ENCODE assay signal across 8 mouse cellular contexts in the genomic region with DNA sequence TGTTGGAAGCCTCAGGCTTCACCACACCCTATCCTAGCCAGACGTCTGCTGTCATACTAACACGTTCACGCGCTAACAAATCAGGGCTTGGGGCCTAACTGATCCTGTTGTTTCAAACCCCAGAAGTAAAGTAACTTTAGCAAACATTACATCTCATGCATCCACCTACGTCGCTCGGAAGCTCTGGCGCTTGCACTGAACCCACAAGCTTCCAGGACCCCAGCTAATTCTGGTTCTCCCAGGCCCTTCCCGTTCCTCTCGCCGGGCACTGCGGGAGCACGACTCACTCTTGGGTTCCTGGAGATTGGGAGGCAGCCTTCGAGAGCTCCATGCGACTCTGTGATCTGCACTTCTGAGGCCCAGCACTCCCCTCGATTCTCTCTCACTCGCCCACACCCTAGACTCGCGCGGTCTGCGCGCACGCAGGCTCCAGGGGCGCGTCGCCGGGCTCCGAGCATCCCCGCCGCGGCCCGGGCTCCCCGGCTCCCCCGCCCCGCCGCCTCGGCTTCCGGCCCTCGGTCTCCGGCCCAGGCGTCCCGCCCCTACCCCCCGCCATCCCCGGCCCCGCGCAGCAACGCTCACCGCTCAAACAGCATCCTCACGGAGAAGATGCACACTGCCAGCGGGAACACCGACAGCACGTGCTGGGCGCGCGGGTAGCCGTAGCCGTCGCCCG. TPM values are rescaled to one million over a fixed set of nuclear protein-coding genes. Genes with fewer than 3 reads are reported as not detected.
DNase-seq lines count a peak whose midpoint lies in the region; ATAC-seq lines count a peak whose summit lies in the region.

No protein-coding gene starts in this region.

- peak overlapping the region; percentile 78 for H3K9ac ChIP-seq in forebrain, embryonic 13.5 days
- peak overlapping the region; percentile 97 for H3K9ac ChIP-seq in hindbrain, embryonic 16.5 days (ENCODE audit: low read depth, low read length)
- peak overlapping the region; percentile 50 for H3K9ac ChIP-seq in liver, embryonic 15.5 days

- H3K36me3 ChIP-seq in forebrain, embryonic 13.5 days (ENCODE audit: poor library complexity, severe bottlenecking): 0 out of 2 replicates have a peak, but pooled peaks cover 3% of the 10 kb centered on the region
- H3K36me3 ChIP-seq in hindbrain, embryonic 16.5 days (ENCODE audit: control insufficient read depth, insufficient read depth, low read length): no peaks in the 10 kb centered on the region
- H3K36me3 ChIP-seq in liver, embryonic 15.5 days (replicated peaks): no peaks in the 10 kb centered on the region

- peak overlapping the region; percentile 93 for H3K27ac ChIP-seq in forebrain, embryonic 13.5 days
- H3K27ac ChIP-seq in hindbrain, embryonic 16.5 days (ENCODE audit: low read depth, low read length): peak overlapping the region; percentile 94
- peak overlapping the region; percentile 41; the same call in 1 of the 2 replicates for H3K27ac ChIP-seq in liver, embryonic 15.5 days (replicated peaks)

- peak; percentile 85 for ATAC-seq in forebrain, embryonic 13.5 days
- peak; percentile 74 for ATAC-seq in hindbrain, embryonic 16.5 days
- ATAC-seq in liver, embryonic 15.5 days (ENCODE audit: insufficient read depth): peak; percentile 38

- peak; percentile 61 for DNase-seq in embryo, embryonic 10 days (ENCODE audit: low spot score)
- DNase-seq in embryo, embryonic 11 days: no peak
- DNase-seq in urinary bladder, postnatal 14 days (ENCODE audit: low spot score): peak; percentile 24
- no peak for DNase-seq in urinary bladder, postnatal 10 days (ENCODE audit: low spot score)
- peak; percentile 50 to 69 for DNase-seq in right cerebral cortex, adult 2 months (ENCODE audit: low spot score in 2 of 2)

- H3K4me1 ChIP-seq in forebrain, embryonic 13.5 days: peaks cover 16% of the 10 kb centered on the region
- H3K4me1 ChIP-seq in hindbrain, embryonic 16.5 days (ENCODE audit: control insufficient read depth, insufficient read depth, low read depth, low read length): peaks cover 11% of the 10 kb centered on the region
- peaks cover 22% of the 10 kb centered on the region for H3K4me1 ChIP-seq in liver, embryonic 15.5 days (replicated peaks)

- H3K9me3 ChIP-seq in forebrain, embryonic 13.5 days (replicated peaks): no peaks in the 10 kb centered on the region
- no peaks in the 10 kb centered on the region for H3K9me3 ChIP-seq in hindbrain, embryonic 16.5 days (ENCODE audit: control insufficient read depth, low read length)
- no peaks in the 10 kb centered on the region for H3K9me3 ChIP-seq in liver, embryonic 15.5 days (replicated peaks)

- peak overlapping the region; percentile 81 for H3K4me3 ChIP-seq in forebrain, embryonic 13.5 days
- peak overlapping the region; percentile 87 for H3K4me3 ChIP-seq in hindbrain, embryonic 16.5 days (ENCODE audit: low read length)
- H3K4me3 ChIP-seq in liver, embryonic 15.5 days (replicated peaks): peak overlapping the region; percentile 67

- WGBS in forebrain, embryonic 13.5 days: under 1% methylated on average over 56 of the region's 59 CpGs
- WGBS in hindbrain, embryonic 16.5 days: 1% methylated on average over 59 of the region's 59 CpGs
- 2% methylated on average over 58 of the region's 59 CpGs for WGBS in liver, embryonic 15.5 days (ENCODE audit: insufficient replicate concordance)

- H3K4me2 ChIP-seq in forebrain, embryonic 13.5 days: peak overlapping the region; percentile 70
- H3K4me2 ChIP-seq in hindbrain, embryonic 16.5 days (ENCODE audit: low read length): peak overlapping the region; percentile 60
- peak overlapping the region; percentile 94 for H3K4me2 ChIP-seq in liver, embryonic 15.5 days

- H3K27me3 ChIP-seq in forebrain, embryonic 13.5 days: no peaks in the 10 kb centered on the region
- no peaks in the 10 kb centered on the region for H3K27me3 ChIP-seq in hindbrain, embryonic 16.5 days (replicated peaks; ENCODE audit: control insufficient read depth, insufficient read depth, low read length)
- H3K27me3 ChIP-seq in liver, embryonic 15.5 days: peaks cover 12% of the 10 kb centered on the region; the same call in 1 of the 2 replicates

RNA-seq across cellular contexts. Expression of a gene that starts 0.9 kb away (rescaled TPM):
- polyA plus RNA-seq in forebrain, embryonic 13.5 days (2015; fragmentation: Nextera tagmentation; extraction: Ambion mirVana): 62.6 and 67.2 TPM in 2 replicates
- 91.9 and 95.2 TPM in 2 replicates for polyA plus RNA-seq in hindbrain, embryonic 16.5 days (2015; fragmentation: Nextera tagmentation; extraction: Ambion mirVana)
- polyA plus RNA-seq in liver, embryonic 15.5 days (2015; fragmentation: Nextera tagmentation; extraction: Ambion mirVana): 8.1 and 9.5 TPM in 2 replicates

RNA-seq across cellular contexts. Expression of a gene that starts 46.3 kb away (rescaled TPM):
- polyA plus RNA-seq in forebrain, embryonic 13.5 days (2015; fragmentation: Nextera tagmentation; extraction: Ambion mirVana): 177 and 190 TPM in 2 replicates
- 175 and 191 TPM in 2 replicates for polyA plus RNA-seq in hindbrain, embryonic 16.5 days (2015; fragmentation: Nextera tagmentation; extraction: Ambion mirVana)
- polyA plus RNA-seq in liver, embryonic 15.5 days (2015; fragmentation: Nextera tagmentation; extraction: Ambion mirVana): 67.5 and 74.7 TPM in 2 replicates

RNA-seq across cellular contexts. Expression of a gene that starts 54.4 kb away (rescaled TPM):
- 1.2 and 1.3 TPM in 2 replicates for polyA plus RNA-seq in forebrain, embryonic 13.5 days (2015; fragmentation: Nextera tagmentation; extraction: Ambion mirVana)
- 3.1 and 4.6 TPM in 2 replicates for polyA plus RNA-seq in hindbrain, embryonic 16.5 days (2015; fragmentation: Nextera tagmentation; extraction: Ambion mirVana)
- 26.7 and 33.3 TPM in 2 replicates for polyA plus RNA-seq in liver, embryonic 15.5 days (2015; fragmentation: Nextera tagmentation; extraction: Ambion mirVana)

Comparison
In these comparisons a context has a peak if more than half of its experiments do, and no peak if none do; other contexts are left out.
1. DNase-seq: peak in embryo, embryonic 10 days (single experiment), urinary bladder, postnatal 14 days (single experiment) and right cerebral cortex, adult 2 months (2 of 2); none in embryo, embryonic 11 days (single experiment) and urinary bladder, postnatal 10 days (single experiment).
2. H3K27ac ChIP-seq: peak in every context shown above with its lines; median percentile 94 in hindbrain, embryonic 16.5 days; 93 in forebrain, embryonic 13.5 days; 41 in liver, embryonic 15.5 days.
3. Peak in every context shown above with its lines, with median percentiles within 50 percentile points of each other: ATAC-seq, H3K4me2 ChIP-seq, H3K4me3 ChIP-seq and H3K9ac ChIP-seq.